Mouse (Mus musculus): ENCODE measurements around the gene Fhod1. TPM values are rescaled to one million over a fixed set of nuclear protein-coding genes. Genes with fewer than 3 reads are reported as not detected.
A peak's percentile ranks its signal among the peaks of the same experiment; 100 is the strongest.

The Fhod1 gene
- polyA plus RNA-seq, 1 experiment from 2014 or later, result 8.7 TPM

DNA sequence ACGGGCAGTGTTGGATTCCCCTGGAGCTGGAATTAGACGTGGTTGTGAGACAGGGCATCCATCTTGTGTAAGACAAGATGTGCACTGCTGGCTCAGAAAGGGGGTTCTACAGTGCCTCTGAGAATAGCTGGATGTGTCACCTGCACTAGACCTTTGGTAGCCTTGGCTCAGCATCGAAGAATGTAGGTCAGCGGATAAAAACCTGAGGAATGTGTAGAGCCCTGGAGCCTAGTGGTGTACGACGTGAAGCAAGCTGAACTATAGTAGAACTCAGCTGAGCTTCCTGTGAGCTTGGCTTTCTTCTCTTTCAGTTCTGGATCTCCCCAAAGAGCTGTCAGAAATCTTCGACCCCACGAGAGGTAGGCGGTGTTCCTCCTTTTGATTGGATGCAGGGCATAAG lies 43.9 kb downstream of the Fhod1 start:
- Histone ChIP-seq H3K4me2 (replicated peaks; ENCODE audit: low read depth, low read length) (no peak overlapping the region), H3K9ac (replicated peaks; ENCODE audit: low read depth) (no peak overlapping the region), H3K9me3 (ENCODE audit: low read length) (no peaks in the 10 kb centered on the region), H3K36me3 (ENCODE audit: insufficient read depth, low read length) (peaks cover 34% of the 10 kb centered on the region), H3K4me3 (ENCODE audit: low read depth, low read length) (no peak overlapping the region), H3K27ac (ENCODE audit: low read length) (peak overlapping the region; percentile 71), H3K4me1 (ENCODE audit: insufficient read depth, low read depth, low read length) (peaks cover 11% of the 10 kb centered on the region; the same call in 1 of the 2 replicates), H3K27me3 (replicated peaks; ENCODE audit: insufficient read depth, low read length) (no peaks in the 10 kb centered on the region)
- ATAC-seq, result peak; percentile 28
- TF ChIP-seq EP300 (IDR thresholded peaks at IDR 0.05) (peak; percentile 38; the same call in 1 of the 2 replicates), CTCF (IDR thresholded peaks at IDR 0.05) (no peak)
- WGBS, result 59% methylated on average over 9 of the region's 9 CpGs
- peak; percentile 51 for DNase-seq (ENCODE audit: low spot score)

DNA sequence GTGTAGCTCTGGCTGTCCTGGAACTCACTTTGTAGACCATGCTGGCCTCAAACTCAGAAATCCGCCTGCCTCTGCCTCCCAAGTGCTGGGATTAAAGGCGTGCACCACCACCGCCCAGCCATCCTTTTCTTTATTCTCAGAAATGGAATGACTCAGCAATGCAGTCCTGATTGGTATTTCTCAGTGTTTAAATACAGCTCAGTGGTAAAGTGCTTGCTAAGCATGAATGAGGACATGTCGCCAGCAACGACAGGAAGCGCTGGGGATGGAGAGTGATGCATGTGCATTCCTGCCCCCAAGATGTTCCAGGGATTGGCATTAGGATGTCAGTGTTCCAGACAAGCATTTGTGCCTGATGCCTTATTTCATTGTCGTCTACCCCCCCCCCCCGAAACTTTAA lies 44.4 kb downstream of the Fhod1 start:
- Histone ChIP-seq H3K27ac (ENCODE audit: low read length) (no peak overlapping the region), H3K4me3 (ENCODE audit: low read depth, low read length) (no peak overlapping the region), H3K4me2 (replicated peaks; ENCODE audit: low read depth, low read length) (no peak overlapping the region), H3K9me3 (ENCODE audit: low read length) (no peaks in the 10 kb centered on the region), H3K27me3 (replicated peaks; ENCODE audit: insufficient read depth, low read length) (no peaks in the 10 kb centered on the region), H3K36me3 (ENCODE audit: insufficient read depth, low read length) (peaks cover 29% of the 10 kb centered on the region), H3K4me1 (ENCODE audit: insufficient read depth, low read depth, low read length) (peaks cover 14% of the 10 kb centered on the region; the same call in 1 of the 2 replicates), H3K9ac (replicated peaks; ENCODE audit: low read depth) (no peak overlapping the region)
- DNase-seq (ENCODE audit: low spot score) (no peak), ATAC-seq (no peak)
- WGBS, result 61% methylated on average over 8 of the region's 8 CpGs
- no peak for TF ChIP-seq EP300 (IDR thresholded peaks at IDR 0.05)
- TF ChIP-seq CTCF (IDR thresholded peaks at IDR 0.05), result no peak

DNA sequence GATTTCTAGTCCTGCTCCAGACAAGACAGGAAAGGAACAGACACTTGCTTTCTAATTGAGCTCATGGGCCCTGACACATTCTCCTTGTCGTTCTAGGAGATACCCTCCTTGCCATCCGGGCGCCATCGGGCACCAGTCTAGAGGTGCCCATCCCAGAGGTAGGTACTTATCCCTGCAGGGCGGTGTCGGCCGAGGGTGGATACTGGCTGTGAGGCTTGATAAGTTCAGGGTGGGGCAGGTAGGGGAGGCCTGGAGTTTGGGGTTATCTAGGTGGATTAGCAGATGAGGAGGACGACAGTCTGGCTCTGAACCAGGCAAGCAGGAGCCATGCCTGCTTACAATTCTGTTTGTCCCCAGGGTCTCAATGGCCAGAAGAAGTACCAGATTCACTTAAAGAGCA lies 47.8 kb downstream of the Fhod1 start:
- no peak for ATAC-seq
- Histone ChIP-seq H3K4me1 (ENCODE audit: insufficient read depth, low read depth, low read length) (peaks cover 19% of the 10 kb centered on the region; the same call in 1 of the 2 replicates), H3K9me3 (ENCODE audit: low read length) (no peaks in the 10 kb centered on the region), H3K27ac (ENCODE audit: low read length) (no peak overlapping the region), H3K9ac (replicated peaks; ENCODE audit: low read depth) (no peak overlapping the region), H3K4me2 (replicated peaks; ENCODE audit: low read depth, low read length) (no peak overlapping the region), H3K36me3 (ENCODE audit: insufficient read depth, low read length) (peaks cover 19% of the 10 kb centered on the region), H3K4me3 (ENCODE audit: low read depth, low read length) (no peak overlapping the region), H3K27me3 (replicated peaks; ENCODE audit: insufficient read depth, low read length) (no peaks in the 10 kb centered on the region)
- WGBS, result 81% methylated on average over 8 of the region's 8 CpGs
- TF ChIP-seq EP300 (IDR thresholded peaks at IDR 0.05) (no peak), CTCF (IDR thresholded peaks at IDR 0.05) (no peak)
- no peak for DNase-seq (ENCODE audit: low spot score)

GRCm38 (mm10) chr8:105298351-105299252 lies 49.2 kb downstream of the Fhod1 start:
- no peak for TF ChIP-seq CTCF (IDR thresholded peaks at IDR 0.05)
- no peak for TF ChIP-seq EP300 (IDR thresholded peaks at IDR 0.05)
- Histone ChIP-seq H3K9ac (replicated peaks; ENCODE audit: low read depth) (peak overlapping the region; percentile 92), H3K4me2 (replicated peaks; ENCODE audit: low read depth, low read length) (peak overlapping the region; percentile 81), H3K27ac (ENCODE audit: low read length) (peak overlapping the region; percentile 85; the same call in 1 of the 2 replicates), H3K4me1 (ENCODE audit: insufficient read depth, low read depth, low read length) (peaks cover 9% of the 10 kb centered on the region; the same call in 1 of the 2 replicates), H3K27me3 (replicated peaks; ENCODE audit: insufficient read depth, low read length) (no peaks in the 10 kb centered on the region), H3K36me3 (ENCODE audit: insufficient read depth, low read length) (peaks cover 19% of the 10 kb centered on the region), H3K9me3 (ENCODE audit: low read length) (no peaks in the 10 kb centered on the region), H3K4me3 (ENCODE audit: low read depth, low read length) (peak overlapping the region; percentile 93)
- DNase-seq (ENCODE audit: low spot score), result no peak
- no peak for ATAC-seq
- 44% methylated on average over 18 of the region's 18 CpGs for WGBS

DNA sequence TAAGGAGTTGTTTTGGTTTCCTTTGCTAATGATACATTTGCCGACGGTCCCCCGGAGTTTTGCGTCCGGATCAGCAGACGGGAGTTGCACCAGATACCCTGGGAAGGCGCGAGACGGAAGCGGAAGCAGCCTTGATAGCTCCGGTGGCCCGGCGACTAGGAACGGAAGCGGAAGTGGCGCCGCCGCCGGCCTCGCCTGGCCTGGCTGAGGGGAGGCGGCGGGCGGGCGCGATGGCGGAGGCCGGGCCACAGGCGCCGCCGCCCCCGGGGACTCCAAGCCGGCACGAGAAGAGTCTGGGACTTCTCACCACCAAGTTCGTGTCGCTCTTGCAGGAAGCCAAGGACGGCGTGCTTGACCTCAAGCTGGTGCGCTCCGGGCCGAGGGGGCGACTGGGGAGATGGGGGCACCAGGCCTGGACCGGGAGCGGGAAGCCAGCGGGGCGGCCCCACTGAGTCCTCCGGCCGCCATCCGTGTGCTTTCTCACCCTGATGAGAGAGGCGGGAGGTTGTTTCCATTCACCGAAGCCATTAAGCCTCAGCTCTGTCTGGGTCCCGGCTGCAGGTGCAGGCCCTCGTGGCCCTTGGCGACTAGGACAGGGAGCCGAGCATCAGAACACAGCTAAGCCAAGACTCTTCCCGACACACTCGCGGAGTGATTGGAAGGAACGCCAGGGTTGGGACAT lies 50.1 kb downstream of the Fhod1 start, which contains the start of gene E2f4:
Gene E2f4, plus strand, starts transcription at position 153 of the 682 bp plus-strand sequence.
- H3K4me3 ChIP-seq (ENCODE audit: low read depth, low read length), result peak within 1 kb of the TSS; percentile 93
- H3K27me3 ChIP-seq (replicated peaks; ENCODE audit: insufficient read depth, low read length), result no peaks in the 10 kb centered on the region
- ATAC-seq (peak; percentile 93), DNase-seq (ENCODE audit: low spot score) (peak; percentile 96)
- peaks cover 17% of the 10 kb centered on the region for H3K36me3 ChIP-seq (ENCODE audit: insufficient read depth, low read length)
- peaks cover 9% of the 10 kb centered on the region; the same call in 1 of the 2 replicates for H3K4me1 ChIP-seq (ENCODE audit: insufficient read depth, low read depth, low read length)
- peak within 1 kb of the TSS; percentile 85 for H3K27ac ChIP-seq (ENCODE audit: low read length)
- peak within 1 kb of the TSS; percentile 92 for H3K9ac ChIP-seq (replicated peaks; ENCODE audit: low read depth)
- H3K9me3 ChIP-seq (ENCODE audit: low read length), result no peaks in the 10 kb centered on the region
- under 1% methylated on average over 55 of the region's 58 CpGs for WGBS
- TF ChIP-seq CTCF (IDR thresholded peaks at IDR 0.05) (0 out of 2 replicates have a peak, but pooled peaks have one; percentile 1), EP300 (IDR thresholded peaks at IDR 0.05) (peak; percentile 25; the same call in 1 of the 2 replicates)
- peak within 1 kb of the TSS; percentile 81 for H3K4me2 ChIP-seq (replicated peaks; ENCODE audit: low read depth, low read length)
